Mouse (Mus musculus) layer of hippocampus, adult 9-11 months (tissue): Measurements from ENCODE around the gene Itga10.
"Not testable (repeated sequence)": the region's sequence is repeated elsewhere in the genome, so short reads cannot be mapped to it uniquely, and the experiment has no call there.

Source experiments
- DNase-seq: peaks from one replicate; pipeline ENCODE4 v3.0.0; 2022

Gene Itga10

DNA sequence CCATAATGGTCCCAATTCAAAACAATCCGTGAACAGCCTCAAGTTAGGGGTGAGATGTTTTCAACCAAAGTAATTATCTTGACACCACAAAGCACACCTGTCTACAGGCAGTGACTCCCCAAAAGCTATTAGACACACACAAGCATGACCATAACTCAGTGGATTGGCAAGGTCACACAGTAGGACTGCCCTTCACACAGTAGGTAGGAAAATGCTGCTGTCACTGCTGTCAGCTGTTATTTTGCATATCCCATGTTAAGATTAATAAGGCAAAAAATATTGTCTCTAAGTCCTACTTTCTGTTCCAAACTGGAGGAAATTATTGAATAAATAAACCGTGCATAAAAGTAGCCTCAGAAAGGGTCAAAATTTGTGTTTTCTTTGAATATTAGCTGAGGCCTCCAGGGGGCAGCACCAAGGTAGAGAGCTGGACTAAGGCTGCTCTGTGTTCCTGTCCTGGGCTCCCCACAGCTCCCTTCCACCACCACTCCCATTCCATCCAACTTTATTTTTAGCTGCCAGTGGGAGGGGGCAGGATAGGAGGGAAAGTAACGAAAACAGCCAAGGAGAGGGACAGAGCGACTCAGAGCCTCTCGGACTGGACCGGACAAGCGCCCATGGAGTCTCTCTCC, at the start of gene Itga10:
TSS of gene Itga10 (plus strand) at position 567 of the 632 bp plus-strand sequence.
- no peak for DNase-seq

DNA sequence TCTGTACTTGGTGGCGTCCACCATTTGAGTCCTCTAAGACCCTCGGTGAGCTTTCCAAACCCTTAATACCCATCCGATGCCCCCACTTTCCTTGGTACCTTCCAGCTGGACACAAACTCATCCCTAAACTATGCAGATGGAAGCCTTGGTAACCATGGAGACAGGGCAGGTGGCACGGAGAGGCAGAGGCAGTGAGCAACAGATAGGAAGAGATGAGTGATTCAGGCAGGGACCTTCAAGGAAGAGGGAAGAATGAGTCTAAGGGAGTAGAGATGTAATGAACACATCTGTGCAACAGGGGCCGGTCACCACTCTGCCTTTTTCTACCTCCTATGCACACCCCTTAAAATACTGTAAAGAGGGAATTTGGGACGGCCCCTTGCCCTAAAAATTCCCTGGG, 49.7 kb upstream of the Itga10 start:
- DNase-seq: peak; percentile 70

DNA sequence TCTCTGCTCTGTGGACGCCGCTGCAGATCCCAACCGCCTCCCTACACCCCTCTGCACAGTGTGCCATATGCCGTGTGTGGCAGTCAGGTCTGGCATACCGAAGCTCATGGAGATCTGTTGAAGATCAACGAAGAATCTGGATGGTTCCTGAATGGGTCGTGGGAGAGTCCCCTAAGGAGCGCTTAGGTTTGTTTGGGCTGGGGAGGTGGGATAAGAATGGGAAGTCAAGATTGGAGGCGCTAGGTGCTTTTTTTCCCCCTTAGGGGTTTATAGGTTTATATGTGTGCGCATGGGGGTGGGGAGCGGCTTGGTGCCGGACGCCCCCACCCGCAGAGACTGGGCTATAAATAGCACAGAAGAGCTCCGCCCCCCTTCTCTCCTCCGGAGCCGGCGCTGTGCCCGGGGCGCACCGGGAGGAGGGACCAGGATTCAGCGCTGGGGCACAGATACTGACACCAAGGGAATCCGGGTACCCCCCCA, 49.1 kb upstream of the Itga10 start, which contains the start of gene Ankrd34a:
TSS of gene Ankrd34a (plus strand) at position 409 of the 480 bp plus-strand sequence.
- DNase-seq: peak; percentile 87

- DNase-seq: no peak
Observed at GRCm38 (mm10) chr3:96596855-96597254, 48.5 kb upstream of the Itga10 start.

DNA sequence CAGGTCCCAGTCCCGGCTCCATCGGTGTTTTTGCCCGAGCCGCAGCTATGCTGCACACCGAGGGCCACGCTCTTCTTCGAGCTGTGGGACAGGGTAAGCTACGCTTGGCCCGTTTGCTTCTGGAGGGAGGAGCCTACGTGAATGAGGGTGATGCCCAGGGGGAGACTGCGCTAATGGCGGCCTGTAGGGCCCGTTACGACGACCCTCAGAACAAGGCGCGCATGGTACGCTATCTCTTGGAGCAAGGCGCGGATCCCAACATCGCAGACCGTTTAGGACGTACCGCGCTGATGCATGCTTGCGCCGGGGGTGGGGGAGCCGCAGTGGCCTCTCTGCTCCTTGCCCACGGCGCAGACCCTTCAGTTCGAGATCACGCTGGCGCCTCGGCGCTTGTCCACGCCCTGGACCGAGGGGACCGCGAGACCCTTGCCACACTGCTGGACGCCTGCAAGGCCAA, 47.9 kb upstream of the Itga10 start:
- DNase-seq: no peak

DNA sequence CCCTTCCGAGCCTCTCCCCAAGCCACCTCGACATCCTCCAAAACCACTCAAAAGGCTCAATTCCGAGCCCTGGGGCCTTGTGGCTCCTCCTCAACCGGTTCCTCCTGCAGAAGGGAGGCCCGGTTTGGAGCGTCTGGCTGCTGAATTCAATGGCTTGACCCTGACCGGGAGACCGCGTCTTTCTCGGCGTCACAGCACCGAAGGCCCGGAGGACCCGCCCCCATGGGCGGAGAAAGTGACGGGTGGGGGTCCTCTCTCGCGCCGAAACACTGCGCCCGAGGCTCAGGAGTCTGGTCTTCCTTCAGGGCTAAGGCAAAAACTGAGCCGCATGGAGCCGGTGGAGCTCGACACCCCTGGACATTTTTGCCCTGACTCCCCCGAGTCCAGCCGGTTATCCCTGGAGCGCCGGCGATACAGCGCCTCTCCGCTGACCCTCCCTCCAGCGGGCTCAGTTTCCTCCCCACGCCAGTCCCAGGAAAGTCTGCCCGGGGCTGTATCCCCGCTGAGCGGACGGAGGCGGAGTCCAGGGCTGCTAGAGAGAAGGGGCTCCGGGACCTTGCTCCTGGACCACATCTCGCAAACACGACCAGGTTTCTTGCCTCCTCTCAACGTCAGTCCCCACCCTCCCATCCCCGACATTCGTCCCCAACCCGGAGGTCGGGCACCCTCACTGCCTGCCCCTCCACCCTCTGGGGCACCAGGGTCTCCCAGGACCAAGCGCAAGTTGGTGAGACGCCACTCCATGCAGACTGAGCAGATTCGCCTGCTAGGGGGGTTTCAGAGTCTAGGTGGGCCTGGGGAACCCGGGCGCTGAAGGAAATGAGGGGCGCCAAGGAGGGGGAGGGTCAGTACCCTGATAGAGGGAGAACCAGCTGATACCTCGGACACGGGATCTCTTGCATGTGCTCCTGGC, 47.0 kb upstream of the Itga10 start:
- DNase-seq: no peak

DNA sequence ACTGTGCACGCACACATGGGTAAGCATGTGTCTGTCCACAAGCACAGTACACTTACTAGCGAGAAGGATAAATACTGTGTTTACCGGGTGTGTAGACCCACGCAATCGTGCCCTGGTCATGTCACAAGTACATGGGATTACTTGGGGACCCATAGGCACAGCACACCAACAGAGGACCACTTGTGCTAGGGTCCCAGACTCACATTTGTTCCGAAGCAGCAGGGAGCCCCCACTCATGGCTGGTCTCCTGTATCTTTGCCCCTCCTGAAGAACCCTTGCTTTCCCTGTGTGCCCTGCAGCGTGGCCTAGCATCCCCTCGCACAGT, 46.4 kb upstream of the Itga10 start:
- DNase-seq: no peak

DNA sequence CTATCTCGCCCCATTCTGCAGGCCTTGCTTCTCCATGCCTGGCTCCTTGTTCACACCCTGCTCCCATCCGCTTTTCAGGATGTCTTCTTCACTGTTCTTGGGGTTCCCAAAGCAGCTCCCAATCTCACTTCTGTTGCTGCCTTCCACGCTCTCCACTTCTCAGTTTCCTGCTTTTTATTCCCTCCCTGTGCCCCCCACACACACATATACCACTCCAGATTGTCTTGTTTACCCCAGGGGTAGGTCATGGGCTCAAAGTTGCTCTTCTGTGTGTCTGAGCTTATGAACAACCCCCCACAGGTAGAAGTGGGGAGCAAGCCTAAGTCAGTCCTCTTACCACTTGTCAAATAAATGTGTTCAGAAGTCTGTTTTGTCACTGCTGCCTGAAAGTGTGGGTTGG, 46.0 kb upstream of the Itga10 start:
- no peak for DNase-seq

- peak; percentile 97 for DNase-seq
Observed at GRCm38 (mm10) chr3:96600639-96601250, 44.6 kb upstream of the Itga10 start, which contains the start of gene Lix1l. Gene Lix1l (plus strand): TSS chr3:96601149.

DNA sequence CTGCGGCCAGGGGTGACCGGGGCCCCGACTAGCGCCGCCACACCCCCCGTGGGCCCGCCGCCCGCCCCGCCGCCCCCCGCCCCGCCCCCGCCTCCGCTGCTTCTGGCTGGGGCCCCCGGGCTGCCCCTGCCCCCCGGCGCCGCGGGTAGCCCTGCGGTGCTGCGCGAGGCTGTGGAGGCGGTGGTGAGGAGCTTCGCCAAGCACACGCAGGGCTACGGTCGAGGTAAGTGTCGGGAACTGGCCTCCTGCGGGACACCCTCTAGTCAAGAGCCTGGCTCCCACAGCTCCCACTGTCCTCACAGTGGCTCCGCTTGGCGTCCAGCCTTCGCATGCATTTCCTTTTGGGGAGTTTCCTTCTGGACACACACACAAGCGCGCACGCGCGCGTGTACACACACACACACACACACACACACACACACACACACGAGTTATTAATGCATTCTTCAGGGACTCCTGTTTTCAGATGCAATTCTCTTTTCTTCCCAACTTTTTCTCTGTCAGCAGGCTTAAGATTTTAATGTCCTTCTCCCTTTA, 44.1 kb upstream of the Itga10 start:
- DNase-seq: peak; percentile 68

DNA sequence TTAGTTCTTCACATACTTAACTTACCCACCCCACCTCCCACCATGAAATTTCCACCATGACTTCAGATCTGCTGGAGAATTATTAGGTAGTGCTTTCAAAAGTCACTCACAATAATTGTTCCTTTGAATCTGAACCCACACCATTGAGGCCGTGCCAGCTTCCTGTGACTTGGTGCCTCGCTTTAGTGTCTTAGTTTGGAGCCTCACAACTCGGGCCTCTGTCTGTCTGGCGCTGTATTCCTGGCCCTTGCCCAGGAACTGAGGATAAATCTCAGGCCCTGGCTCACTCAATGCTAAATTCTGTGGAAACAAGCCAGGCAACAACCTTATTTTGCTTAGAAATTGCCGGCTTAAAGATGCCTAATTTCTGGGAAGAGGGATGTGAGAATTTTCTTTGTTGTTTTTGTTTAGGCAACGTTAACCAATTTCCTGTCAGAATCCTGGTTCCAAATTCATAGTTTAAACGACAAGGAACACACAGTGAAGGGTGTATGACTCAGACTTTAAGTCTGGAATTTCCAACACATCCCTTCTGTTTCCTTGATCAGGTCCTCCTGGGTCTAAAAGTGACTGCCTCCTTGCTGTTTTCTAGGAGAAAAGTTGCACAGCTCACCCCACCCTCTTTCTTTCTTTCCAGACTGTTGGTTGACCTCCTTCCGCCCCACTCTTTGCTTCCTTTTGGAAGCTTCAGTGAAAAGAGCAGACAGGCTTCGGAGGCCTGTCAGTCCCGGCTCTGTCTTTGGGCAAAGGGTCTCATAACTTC, 43.3 kb upstream of the Itga10 start:
- DNase-seq: no peak

DNA sequence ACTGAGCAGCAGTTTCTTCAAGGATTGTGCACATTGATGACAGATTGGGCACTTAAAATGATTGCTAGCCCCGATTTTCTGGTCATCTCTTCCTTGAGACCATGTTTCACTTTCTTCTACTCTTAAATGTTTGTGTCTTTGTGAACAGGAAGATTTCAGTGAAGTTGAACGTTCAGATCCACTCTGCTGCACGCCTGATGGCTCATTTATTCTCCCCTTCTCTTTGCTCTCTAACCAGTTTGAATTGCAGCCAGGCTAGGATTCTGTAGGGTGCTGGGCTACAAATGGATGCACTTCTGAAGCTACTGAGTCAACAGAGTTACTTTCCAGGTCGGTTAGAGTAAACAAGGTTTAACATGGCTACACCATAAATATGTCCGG, 42.7 kb upstream of the Itga10 start:
- DNase-seq: no peak

- DNase-seq: no peak
Observed at GRCm38 (mm10) chr3:96603311-96603710, 42.1 kb upstream of the Itga10 start.

DNA sequence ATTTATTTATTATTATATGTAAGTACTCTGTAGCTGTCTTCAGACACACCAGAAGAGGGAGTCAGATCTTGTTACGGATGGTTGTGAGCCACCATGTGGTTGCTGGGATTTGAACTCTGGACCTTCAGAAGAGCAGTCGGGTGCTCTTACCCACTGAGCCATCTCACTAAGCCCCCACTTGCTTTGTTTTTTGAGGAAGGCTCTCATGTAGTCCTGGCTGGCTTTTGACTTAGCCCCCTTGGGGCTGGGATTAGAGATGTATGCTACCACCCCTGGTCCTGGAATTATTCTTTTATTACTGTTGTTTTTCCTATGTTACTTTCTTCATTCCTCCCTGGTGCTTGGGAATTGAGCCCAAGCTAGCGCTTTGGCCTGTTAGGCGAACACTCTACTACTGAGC, 39.4 kb upstream of the Itga10 start:
- not testable (repeated sequence) for DNase-seq

GRCm38 (mm10) chr3:96606618-96607017, 38.8 kb upstream of the Itga10 start:
- DNase-seq: no peak

- DNase-seq: no peak
Observed at GRCm38 (mm10) chr3:96617941-96618340, 27.4 kb upstream of the Itga10 start.

GRCm38 (mm10) chr3:96623201-96623600, 22.2 kb upstream of the Itga10 start:
- DNase-seq: no peak

DNA sequence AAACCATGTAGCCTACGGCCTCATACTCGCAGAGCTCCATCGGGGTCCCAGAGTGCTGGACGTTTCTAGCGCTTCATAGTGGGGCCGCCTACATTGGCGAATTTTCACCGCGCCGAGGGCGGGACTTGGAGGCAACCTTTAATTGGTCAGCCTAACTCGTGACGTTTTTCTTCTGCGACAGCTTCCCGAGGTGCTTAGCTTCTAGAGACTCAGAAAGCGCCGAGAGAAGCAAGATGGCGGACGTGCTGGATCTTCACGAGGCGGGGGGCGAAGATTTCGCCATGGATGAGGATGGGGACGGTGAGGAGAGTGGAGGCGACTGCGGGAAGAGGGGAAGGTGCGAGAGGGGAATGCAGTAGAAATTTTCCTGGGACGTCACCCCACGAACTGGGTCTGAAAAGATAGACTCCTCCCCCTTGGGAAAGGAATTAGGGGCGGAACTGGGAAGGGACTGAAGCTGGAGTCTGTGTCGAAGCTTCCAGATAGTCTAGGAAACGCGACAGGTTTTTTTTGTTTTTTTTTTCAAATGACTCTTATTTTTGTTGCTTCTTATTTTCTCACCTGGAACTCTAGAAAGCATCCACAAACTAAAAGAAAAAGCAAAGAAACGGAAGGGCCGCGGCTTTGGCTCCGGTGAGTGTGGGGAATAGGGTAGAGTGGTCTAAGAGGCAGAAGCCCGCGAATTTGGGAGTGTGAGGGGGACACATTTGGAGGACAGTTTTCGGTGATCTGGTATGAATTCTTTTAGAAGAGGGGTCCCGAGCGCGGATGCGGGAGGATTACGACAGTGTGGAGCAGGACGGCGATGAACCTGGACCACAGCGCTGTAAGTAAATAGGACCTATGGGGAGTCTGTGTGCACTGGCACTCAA, 15.4 kb upstream of the Itga10 start, which contains the start of gene Rbm8a:
TSS of gene Rbm8a (plus strand) at position 205 of the 872 bp plus-strand sequence.
- DNase-seq: peak; percentile 97

GRCm38 (mm10) chr3:96632058-96632457, 13.3 kb upstream of the Itga10 start:
- DNase-seq: no peak

DNA sequence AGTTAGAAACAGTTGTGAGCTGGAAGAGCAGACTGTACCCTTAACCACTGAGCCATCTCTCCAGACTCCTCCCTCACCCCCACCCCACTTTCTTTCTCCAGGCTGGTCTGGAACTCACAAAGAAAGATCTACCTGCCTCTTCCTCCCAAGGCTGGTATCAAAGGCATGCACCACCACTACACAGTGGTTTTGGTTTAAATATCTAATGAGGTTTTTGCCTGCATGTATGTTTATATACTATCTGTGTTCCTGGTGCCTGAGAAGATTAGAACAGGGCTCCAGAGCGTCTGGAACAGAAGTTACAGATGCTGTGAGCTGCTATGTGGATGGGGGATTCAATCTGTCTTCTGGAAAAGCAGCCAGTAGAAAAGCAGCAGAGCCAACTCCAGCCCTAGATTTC, 11.4 kb upstream of the Itga10 start:
- DNase-seq: no peak
